Mouse (Mus musculus) kidney, adult 18-20 months (tissue): ENCODE measurements around the gene Gnptab.

Source experiments
- DNase-seq: peaks from one replicate; pipeline ENCODE4 v3.0.0; 2021

Gene Gnptab

DNA sequence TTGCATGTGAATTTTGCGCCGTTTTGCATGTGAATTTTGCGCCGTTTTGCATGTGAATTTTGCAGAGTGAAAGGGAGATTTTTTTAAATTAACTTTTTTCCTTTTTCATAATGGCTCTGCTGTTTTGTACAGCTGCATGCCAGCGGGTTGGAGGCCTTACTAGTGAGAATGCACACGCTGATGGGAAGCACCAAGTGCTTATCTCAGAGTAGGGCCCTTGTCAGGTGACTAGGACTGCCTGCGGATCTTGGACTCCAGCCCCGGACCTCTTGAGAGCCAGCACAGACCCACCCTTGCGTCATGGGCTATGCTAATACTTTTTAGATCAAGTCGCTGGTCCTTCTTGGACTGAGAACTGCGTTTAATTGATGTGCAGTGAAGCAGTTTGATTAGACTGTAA is 1.1 kb downstream of the Gnptab start:
- peak; percentile 45 for DNase-seq

DNA sequence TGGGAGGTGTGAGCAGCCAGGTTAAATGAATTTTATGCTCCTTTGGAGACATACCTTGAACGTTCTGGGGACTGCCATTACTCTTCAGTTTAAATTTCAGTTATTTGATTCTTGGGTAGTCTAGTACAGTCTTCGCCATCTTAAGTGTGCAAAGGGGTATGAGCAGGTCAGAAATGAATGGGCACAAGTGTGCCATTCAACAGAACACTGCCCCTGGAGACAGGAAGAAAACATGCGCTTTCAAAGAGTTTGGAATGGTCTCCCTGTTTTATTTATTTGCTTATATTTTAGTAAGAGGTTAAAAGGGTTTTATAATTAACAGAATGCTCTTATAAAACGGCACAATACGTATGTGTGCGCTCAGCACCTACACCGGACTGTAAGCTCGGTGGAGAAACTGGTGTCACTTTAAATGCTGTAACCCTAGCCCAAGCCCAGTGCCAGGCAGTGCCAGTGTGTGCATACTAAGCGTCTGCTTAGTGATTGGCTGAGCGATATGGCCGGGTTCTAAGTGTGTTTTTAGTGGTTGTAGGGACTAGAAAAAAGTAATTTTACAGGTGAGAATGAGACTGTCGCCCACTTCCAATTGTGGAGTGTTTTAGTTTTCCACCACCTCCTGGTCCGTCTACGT is 1.6 kb downstream of the Gnptab start:
- DNase-seq, result peak; percentile 42

- no peak for DNase-seq
These were observed 2.4 kb downstream of the Gnptab start for GRCm38 (mm10) chr10:88381286-88381685.

DNA sequence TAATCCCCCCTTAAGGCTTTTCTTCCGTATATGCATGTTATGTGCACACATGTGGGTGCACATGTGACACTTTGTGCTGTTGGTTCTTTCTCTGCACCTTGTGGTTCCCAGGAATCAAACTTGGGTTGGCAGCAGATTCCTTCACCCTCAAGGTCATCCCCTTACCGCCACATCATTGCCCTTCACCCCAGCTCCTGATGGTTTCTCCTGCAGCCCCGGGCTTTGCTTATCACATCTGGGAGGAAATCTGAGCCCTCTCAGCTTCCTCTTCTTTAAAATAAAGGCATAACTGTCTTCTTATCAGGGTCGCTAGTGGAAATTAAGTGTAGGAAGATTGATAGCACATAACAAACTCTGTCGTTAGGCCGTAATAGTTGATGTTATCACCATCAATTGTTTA is 3.1 kb downstream of the Gnptab start:
- DNase-seq, result no peak

DNA sequence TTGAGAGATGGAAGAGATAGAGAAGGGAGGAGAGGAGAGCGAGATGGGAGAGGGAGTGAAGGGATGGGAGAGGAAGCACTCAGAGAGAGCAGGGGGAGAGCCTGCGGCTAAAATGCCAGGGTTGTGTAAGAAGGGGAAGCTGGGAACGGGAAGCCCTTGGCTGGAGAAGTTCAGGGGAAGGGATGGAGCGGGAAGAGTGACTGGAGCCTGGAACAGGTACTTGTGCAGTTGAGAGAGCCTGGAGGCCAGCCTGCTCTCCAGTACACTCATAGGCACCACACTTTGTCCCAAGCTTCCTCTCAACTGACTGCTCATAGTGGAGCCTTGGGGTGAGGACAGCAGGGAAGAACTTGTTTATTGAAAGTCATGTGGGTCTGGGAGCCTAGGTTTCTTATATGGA is 4.5 kb downstream of the Gnptab start:
- no peak for DNase-seq

DNA sequence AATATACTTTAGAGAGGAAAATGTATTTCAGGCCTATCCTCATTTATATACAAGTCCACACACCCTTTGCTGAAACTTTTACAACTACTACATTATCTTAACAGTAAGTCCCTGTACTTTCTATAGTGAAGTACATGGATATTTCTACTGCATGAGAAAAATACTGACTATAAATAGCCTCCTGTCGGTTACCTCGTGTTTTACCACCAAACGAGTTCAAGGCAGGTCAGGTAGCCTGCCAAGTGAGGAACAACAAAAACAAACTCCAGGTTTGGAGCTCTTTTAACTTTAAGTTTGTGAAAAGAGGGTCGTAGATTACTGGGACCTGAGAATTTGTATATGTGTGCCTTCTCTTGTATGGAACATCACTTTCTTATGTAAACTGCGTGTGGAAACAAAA is 5.1 kb downstream of the Gnptab start:
- no peak for DNase-seq

- DNase-seq, result no peak
These were observed 6.4 kb downstream of the Gnptab start for GRCm38 (mm10) chr10:88385290-88385689.

GRCm38 (mm10) chr10:88385758-88386157 is 6.8 kb downstream of the Gnptab start:
- no peak for DNase-seq

DNA sequence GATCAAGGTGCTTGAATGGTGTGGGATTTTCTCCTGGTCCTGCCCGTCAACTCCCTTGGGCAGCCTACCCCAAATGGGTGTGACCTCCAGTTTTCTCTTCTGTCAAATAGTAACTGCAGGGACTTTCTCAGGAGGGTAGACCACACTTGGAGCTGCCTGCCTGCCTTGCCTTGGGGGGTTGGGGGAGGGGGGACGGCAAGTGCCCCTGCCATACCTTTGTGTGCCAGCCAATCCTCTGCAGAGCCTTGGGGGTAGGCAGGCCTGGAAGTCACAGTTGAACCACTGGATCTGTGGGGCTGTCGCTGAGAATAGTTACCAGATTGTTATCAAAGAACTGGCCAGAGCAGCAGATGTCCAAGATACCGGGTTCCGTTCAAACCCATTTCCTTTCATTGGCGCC is 7.3 kb downstream of the Gnptab start:
- no peak for DNase-seq

DNA sequence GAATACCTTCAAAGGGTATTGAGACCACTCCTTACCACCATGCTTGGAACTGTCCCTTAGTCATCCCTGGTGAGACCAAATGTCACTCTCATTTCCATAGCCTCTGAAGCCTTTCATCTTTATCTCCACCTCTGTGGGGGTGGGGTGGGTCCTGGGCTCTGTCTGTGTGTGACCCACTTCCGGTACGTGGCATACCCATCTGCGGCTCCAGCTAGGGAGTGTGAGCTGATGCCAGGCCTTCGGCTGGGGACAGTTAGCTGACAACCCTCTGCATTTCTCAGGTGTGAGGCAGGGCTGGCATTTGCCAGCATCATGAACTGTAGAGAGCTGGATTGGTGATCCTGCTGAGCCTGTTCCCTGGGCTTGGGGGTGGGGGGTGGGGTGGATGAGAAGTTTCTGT is 10.6 kb downstream of the Gnptab start:
- no peak for DNase-seq

DNA sequence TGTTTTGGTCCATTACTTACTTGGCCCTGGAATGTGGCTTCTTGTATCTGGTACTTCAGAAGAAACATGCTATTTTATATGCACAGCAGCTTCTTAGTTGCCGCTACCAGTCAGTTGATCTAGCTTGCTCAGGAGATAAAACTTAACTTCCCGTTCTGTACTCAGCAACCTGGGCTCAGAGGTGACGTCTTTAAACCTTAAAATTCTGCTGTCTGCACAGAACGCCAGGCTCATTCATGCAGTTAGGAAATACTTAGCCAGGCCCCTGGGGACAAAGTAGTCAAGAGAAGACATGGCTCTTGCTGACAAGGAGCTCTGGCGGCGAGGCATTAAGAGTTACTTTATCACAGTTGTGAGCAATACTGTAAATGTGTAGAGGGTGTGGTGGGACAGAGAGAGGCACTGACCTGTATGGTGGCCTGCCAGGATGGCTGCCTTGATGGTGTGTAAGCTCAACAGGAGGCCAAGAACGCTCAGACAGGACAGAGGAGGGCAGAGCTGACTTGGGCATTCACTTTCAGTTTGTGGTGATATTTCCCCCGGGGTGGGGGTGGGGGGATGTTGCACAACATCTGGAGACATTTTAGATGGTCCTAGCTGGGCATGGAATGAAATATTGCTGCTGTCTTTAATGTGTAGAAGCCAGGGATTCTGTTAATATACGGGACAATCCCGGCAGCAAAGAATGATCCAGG is 11.3 kb downstream of the Gnptab start:
- peak; percentile 27 for DNase-seq

GRCm38 (mm10) chr10:88391495-88391894 is 12.6 kb downstream of the Gnptab start:
- DNase-seq, result no peak

GRCm38 (mm10) chr10:88392181-88392847 is 13.4 kb downstream of the Gnptab start:
- DNase-seq, result no peak

DNA sequence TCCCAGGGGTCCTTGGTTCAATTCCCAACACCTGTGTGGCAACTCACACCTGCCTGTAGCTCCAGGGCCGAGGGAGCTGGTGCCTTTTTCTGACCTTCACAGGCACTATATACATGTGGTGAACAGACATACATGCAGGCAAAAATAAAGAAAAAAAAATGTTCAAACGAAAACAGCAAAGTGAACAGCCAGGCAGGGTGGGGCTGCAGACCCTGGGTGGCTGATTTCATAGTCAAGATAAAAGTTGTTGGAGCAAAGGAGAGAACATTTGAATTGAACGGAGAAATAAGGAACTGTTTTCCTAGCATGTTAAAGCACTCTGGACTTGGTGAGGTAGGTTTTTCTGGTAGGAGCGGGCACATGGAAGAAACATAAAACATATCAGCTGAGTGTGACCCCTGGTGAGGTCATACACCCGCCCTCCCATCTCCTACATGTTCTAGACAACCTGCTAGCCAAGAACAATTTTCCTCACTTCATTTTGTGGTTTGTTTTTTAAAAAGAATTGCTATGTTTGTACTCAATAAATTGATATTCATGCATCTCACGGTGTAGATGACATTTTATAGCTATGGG is 19.8 kb downstream of the Gnptab start:
- DNase-seq, result no peak

GRCm38 (mm10) chr10:88399271-88399670 is 20.3 kb downstream of the Gnptab start:
- DNase-seq, result no peak

DNA sequence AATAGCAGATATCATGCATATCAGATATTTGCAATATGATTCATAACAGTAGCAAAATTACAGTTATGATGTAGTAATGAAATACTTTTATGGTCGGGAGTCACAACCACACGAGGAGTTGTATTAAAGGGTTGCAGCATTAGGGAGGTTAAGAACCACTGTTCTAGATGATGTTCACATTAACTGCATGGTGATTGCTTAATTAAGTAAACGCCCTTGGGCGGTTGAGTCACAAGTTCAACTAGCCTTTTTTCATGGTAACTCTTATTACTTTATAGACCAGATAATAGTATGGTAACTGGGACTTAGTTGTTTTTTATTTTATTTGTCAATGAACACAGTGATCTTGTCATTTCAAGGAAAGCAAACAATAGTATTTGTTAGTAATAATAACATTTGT is 24.1 kb downstream of the Gnptab start:
- DNase-seq, result no peak

DNA sequence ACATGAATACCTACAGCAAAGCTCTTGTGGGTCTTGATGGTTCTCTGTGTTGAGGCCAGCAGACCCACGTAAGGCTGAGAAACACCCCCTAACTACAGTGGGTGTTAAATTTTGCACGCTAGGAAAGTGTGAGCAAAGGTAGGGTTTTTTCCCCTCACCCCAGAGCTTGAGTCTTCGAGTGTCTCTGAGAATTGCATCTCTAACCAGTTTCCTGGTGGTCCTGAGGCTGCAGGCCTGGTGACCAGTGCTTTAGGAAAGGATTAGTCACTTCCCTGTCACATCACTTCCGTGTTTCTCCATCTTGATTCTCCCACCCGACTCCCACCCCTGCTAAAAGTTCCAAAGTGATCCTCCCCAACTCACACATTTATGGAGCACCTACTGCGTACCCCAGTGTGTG is 25.3 kb downstream of the Gnptab start:
- no peak for DNase-seq

DNA sequence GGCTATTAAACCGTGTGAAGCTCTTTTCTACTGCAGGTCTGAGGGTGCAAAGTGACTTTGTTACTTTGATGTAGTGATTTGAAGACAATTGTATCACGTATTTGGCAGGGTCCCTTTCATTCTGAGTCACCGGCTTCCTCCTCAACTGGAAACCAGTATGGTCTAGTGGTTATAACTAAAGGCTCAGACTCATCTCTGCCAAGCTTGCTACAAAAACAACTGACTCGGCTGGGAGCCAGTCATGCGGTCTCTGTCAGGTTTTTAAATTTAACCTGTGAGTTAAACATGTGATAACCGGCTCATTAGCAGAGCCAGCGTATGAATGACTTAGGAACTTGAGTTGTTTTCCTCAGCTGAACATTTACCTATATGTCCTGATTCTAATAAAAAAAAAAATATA is 26.9 kb downstream of the Gnptab start:
- peak; percentile 7 for DNase-seq

DNA sequence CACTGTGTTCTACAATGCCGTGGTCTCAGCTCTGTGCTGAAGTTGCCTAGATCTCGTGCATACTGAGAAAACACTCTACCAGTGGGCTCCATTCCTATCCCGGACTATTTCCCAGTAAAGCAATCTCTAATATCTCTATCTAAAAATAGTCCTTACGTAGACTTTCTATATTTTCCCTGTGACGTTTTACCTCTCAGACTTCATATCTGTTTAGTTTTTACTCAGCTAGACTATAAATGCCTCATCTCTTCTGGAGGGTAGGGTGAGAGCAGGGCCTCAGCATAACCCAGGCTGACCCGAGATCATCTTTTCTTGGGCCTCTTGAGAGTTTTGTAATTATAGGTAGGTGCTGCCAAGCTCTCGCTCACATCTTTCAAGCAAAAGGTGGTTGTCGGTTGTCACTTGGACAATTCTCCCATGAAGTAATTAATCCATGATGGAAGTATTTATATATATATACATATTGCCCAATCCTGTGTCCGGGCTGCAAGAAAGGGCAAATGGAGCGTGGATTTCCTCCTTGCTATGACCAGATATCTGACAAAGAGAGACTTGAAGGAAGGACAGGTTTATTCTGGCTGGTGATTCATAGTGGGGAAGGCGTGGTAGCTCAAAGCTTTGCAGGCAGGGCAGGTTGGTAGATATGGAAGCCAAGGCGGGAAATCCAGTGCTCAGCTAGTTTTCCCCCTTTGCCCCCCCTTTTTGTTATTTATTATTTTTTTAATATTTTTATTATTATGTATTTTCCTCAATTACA is 29.1 kb downstream of the Gnptab start:
- no peak for DNase-seq

DNA sequence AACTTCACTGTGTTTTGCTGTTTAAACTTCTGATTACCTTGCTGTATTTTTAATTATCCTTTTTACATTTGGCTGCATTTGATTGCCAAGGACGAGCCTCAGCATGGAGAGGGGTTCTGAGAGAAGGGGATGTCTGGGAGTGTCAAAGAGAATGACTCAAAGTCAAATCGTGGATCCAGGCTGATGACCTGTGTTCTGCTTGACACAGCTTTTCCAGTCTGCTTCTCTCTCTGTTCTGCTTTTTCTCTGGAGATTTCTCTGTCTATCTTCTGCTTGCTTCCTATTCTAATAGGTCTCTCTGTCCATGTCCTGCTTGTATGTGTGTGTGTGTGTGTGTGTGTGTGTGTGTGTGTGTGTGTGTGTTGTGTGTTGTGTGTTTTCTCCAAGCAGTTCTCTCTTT is 30.8 kb downstream of the Gnptab start:
- no peak for DNase-seq

DNA sequence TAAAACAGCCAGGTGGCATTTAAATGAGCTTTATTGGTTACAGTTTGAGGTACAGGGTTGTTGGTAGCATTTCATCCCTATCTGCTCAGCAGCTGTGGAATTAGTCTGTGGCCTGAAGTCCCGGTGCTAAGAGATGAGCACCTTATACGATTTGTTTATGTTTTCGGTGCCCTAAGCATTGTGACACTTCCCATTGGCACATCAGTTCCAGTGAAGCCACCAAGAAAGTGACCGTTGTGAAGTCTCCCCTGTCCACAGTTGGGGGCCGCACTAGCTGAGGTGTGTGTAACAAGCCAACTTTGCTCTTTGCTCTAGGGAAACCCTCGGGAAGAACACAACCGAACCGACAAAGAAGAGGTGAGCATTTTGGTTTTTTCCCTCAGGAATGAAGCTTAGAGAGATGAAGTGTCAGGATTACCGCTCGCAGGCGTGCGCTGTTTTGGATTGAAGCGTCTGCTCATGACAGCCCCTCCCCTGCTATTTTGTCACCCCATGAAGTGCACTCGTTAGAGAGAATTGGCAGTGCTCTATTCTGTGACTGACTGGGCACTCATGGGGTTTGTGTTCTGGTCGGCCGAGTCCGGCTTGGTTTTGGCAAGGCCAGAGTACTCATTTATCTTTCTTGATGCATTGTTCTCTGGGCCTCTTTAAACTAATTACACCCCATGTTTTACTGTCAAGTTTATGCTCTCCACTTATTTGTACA is 33.5 kb downstream of the Gnptab start:
- DNase-seq, result no peak

- DNase-seq, result no peak
These were observed 38.8 kb downstream of the Gnptab start for GRCm38 (mm10) chr10:88417686-88418085.

DNA sequence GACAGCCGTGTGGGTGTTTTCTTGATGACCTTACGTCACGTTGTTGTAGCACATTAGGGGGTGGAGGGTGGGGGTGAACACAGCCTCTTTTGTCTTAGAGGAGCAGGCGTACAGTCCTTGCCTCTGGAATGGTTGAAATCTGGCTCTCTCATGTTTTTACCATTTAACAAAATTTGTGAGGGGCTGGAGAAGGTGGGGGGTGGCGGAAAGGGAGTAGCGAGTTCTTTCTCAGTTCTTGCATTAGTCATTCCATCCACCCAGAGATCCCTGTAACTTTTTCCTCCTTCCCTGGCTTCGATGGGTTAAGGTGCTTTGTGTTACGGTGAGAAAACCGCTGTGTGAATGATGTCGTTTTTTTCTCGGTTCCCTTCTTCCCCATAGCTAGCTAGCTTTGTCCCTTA is 41.2 kb downstream of the Gnptab start:
- no peak for DNase-seq
